Mouse (Mus musculus) intestine, embryonic 14.5 days (tissue): Measurements from ENCODE around the gene Mettl25. TPM values are rescaled to one million over a fixed set of nuclear protein-coding genes. Genes with fewer than 3 reads are reported as not detected.

Experiments used
- ATAC-seq: fragments of 200-750 bp; cut with Nextera tagmentation; replicated peaks from 2 replicates; pipeline ENCODE4 v1.8.0; 2017; ENCODE audit warnings: low read depth, moderate number of reproducible peaks, moderate TSS enrichment, moderate library complexity; ENCODE audit not compliant: low FRiP score, low TSS enrichment
- DNase-seq: peaks from one replicate; pipeline ENCODE4 v3.0.0-alpha.2; 2018; ENCODE audit warnings: low spot score
- H3K27ac ChIP-seq: fragments of 300-500 bp; sonication (generic); 2 replicates; pipeline ENCODE4 v1.5.1; 2014; ENCODE audit warnings: low read depth, mild to moderate bottlenecking, control low read depth
- H3K27me3 ChIP-seq: fragments of 300-500 bp; sonication (generic); replicated peaks from 2 replicates; pipeline ENCODE4 v1.6.1; 2014; ENCODE audit warnings: low read length, control low read depth; ENCODE audit not compliant: control insufficient read depth, insufficient read depth
- H3K36me3 ChIP-seq: fragments of 300-500 bp; sonication (generic); 2 replicates; pipeline ENCODE4 v1.6.1; 2014; ENCODE audit warnings: low read length, control low read depth; ENCODE audit not compliant: control insufficient read depth, insufficient read depth
- H3K4me1 ChIP-seq: fragments of 300-500 bp; sonication (generic); replicated peaks from 2 replicates; pipeline ENCODE4 v1.6.1; 2014; ENCODE audit warnings: low read length, control low read depth, mixed read lengths; ENCODE audit not compliant: control insufficient read depth, insufficient read depth
- H3K4me2 ChIP-seq: fragments of 300-500 bp; sonication (generic); 2 replicates; pipeline ENCODE4 v1.6.1; 2014; ENCODE audit warnings: low read length
- H3K4me3 ChIP-seq: fragments of 300-500 bp; sonication (generic); 2 replicates; pipeline ENCODE4 v1.5.1; 2014; ENCODE audit warnings: low read depth, low read length, control low read depth, mixed read lengths
- H3K9ac ChIP-seq: fragments of 300-500 bp; sonication (generic); 2 replicates; pipeline ENCODE4 v1.6.1; 2014; ENCODE audit warnings: mild to moderate bottlenecking, low read length
- H3K9me3 ChIP-seq: fragments of 300-500 bp; sonication (generic); 2 replicates; pipeline ENCODE4 v1.6.1; 2016; ENCODE audit warnings: low read length, control low read depth; ENCODE audit not compliant: control insufficient read depth
- WGBS: fragments of 180-500 bp; shearing (Covaris S2); extraction: QIAGEN DNeasy Blood & Tissue Kit; methylation state at CpG from one replicate; pipeline ENCODE4 v1.1.7; 2014; 5-methylcytosine and 5-hydroxymethylcytosine counted together
- polyA plus RNA-seq: library from polyadenylated mRNA; unstranded; fragments of >200 nt; fragmentation: Nextera tagmentation; extraction: Ambion mirVana; gene quantifications from 2 replicates; pipeline ENCODE4 v1.2.1, GENCODE M21; 2014

Gene Mettl25
- polyA plus RNA-seq, 1 experiment from 2014 or later = 14.1 TPM

DNA sequence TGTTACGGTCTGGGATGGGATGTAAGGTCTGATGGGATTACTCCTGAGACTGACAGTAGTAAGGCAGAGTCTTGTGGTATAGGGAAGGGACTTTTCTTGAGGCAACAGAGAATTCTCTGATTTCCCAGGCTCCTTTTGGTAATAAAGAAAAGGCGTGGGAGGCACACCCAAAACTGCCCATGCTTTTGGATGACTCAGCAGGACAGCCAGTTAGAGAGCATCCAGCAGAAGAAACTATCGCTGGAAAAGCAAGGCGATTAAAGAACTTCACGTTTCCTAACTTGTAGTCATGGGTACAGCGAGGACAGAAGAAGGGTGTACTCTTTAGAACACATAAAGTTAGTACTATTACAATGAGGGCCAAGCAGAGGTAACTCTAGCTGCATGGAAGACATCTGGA, 39.0 kb downstream of the Mettl25 start:
- no peaks in the 10 kb centered on the region; the same call in 1 of the 2 replicates for H3K4me1 ChIP-seq
- H3K27ac ChIP-seq = no peak overlapping the region
- DNase-seq (no peak), ATAC-seq (no peak)
- H3K4me2 ChIP-seq = no peak overlapping the region
- WGBS = 92% methylated on average over 6 of the region's 6 CpGs
- no peaks in the 10 kb centered on the region for H3K9me3 ChIP-seq
- no peaks in the 10 kb centered on the region for H3K27me3 ChIP-seq
- no peaks in the 10 kb centered on the region for H3K36me3 ChIP-seq
- no peak overlapping the region for H3K4me3 ChIP-seq
- H3K9ac ChIP-seq = no peak overlapping the region

DNA sequence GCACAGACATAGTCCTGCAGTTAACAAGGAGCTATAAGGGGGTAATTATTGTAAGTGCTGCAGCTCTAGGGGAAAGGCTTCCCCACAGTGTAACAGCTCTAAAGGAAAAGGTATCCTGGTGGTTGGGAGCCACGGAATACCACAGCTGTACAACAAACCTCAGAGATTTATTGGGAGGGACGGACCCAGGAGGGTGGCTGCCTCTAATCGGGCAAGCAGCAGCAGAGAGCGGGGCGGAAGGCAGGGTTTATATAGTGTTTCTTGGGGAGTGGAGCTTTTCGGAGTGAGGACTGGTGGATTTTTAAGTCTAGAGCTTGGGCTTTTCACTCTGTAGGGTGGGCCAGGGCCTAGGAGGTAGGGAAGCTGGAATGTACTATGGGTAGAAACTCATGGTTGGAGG, 40.0 kb downstream of the Mettl25 start:
- Histone ChIP-seq H3K9ac (no peak overlapping the region), H3K27ac (peak overlapping the region; percentile 33; the same call in 1 of the 2 replicates), H3K4me1 (no peaks in the 10 kb centered on the region), H3K4me3 (no peak overlapping the region), H3K9me3 (no peaks in the 10 kb centered on the region), H3K4me2 (no peak overlapping the region), H3K36me3 (no peaks in the 10 kb centered on the region), H3K27me3 (no peaks in the 10 kb centered on the region)
- WGBS = 27% methylated on average over 6 of the region's 6 CpGs
- DNase-seq (no peak), ATAC-seq (no peak)

GRCm38 (mm10) chr10:105797250-105797924, 43.8 kb downstream of the Mettl25 start:
- ATAC-seq = no peak

DNA sequence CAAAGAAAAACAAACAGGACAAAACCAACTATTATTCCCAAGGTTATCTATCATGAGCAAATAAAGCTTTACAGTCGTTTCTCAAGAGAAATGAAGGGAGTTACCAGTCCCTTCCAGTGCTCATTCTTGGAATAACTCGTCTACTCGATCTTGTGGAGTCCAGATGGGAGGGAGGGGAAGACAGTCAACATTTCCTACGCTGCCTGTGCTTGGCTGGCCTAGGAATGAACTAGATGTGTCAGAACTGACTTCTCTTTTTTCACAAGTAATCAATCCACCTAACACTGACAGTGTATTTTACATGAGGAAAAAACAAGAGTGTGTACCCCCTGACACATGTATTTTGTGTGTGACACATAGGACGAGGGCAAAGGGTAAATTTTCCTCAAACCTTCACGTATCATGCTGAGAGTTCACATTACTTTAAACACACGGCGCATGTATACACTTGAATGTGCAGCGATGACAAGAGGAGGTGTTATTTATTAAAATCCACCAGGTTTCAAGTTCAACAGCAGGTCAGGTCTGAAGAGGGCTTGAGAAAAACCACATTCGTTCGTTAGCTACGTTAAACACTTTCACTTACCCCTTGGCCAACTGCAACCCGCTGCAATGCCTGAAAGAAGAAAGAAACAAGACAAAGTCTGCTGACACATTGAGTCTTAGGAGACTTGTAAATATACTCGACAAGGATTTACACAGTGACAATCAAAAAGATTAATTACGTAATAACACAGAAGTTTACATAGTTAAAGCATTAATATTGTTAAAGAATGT, 47.2 kb downstream of the Mettl25 start:
- WGBS = 30% methylated on average over 15 of the region's 15 CpGs
- H3K4me2 ChIP-seq = peak overlapping the region; percentile 22; the same call in 1 of the 2 replicates
- ATAC-seq = peak; percentile 65
- H3K27me3 ChIP-seq = no peaks in the 10 kb centered on the region
- no peak overlapping the region for H3K9ac ChIP-seq
- no peak overlapping the region for H3K4me3 ChIP-seq
- H3K4me1 ChIP-seq = 0 out of 2 replicates have a peak, but pooled peaks cover 5% of the 10 kb centered on the region
- peak overlapping the region; percentile 75 for H3K27ac ChIP-seq
- H3K9me3 ChIP-seq = no peaks in the 10 kb centered on the region
- DNase-seq = no peak
- no peaks in the 10 kb centered on the region for H3K36me3 ChIP-seq

More at GRCm38 (mm10) chr10:105797250-105797924, 43.8 kb downstream of the Mettl25 start:
- H3K9me3 ChIP-seq = no peaks in the 10 kb centered on the region
- no peak overlapping the region for H3K27ac ChIP-seq
- H3K36me3 ChIP-seq = no peaks in the 10 kb centered on the region
- H3K4me3 ChIP-seq = no peak overlapping the region
- H3K4me1 ChIP-seq = 0 out of 2 replicates have a peak, but pooled peaks cover 5% of the 10 kb centered on the region
- no peak for DNase-seq
- H3K4me2 ChIP-seq = no peak overlapping the region
- no peak overlapping the region for H3K9ac ChIP-seq
- no peaks in the 10 kb centered on the region for H3K27me3 ChIP-seq
- WGBS = 57% methylated on average over 8 of the region's 8 CpGs

DNA sequence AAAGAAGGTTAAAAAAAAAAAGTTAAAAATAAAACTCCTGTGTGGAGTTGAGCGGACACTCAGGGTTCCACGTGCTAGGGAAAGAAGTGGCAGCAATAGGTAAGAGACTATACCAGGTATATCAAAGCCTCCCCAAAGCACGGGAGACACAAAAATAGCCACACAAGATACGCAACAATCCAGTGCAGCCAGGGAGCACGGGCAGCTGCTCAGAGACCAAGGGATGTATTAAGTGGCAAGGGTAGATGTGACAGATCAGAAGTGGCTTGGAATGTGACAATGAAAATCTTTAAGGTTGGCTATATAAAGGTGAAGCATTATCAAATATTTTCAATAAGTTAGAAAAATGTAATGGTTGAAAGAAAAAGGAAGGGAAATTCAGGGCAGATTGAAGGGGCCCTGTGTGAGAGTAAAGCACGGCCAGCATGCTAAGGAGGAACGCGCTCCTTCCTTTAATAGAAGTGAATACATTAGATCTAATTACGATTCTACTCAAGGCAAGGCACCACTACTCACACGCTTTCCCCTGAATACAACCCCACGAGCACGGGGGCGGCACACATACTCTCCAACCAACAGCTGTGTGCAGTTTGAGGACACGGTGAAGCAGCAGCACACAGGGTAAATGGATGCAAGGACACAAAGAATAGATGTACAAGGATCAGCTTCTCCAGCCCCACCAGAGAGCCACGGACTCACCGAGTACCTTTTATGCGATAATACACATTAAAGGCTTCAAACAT, 52.3 kb downstream of the Mettl25 start:
- no peak for ATAC-seq
- H3K4me3 ChIP-seq = no peak overlapping the region
- no peak overlapping the region for H3K9ac ChIP-seq
- H3K27me3 ChIP-seq = no peaks in the 10 kb centered on the region
- H3K27ac ChIP-seq = no peak overlapping the region
- no peak overlapping the region for H3K4me2 ChIP-seq
- DNase-seq = no peak
- H3K36me3 ChIP-seq = no peaks in the 10 kb centered on the region
- H3K9me3 ChIP-seq = no peaks in the 10 kb centered on the region
- 0 out of 2 replicates have a peak, but pooled peaks cover 2% of the 10 kb centered on the region for H3K4me1 ChIP-seq
- WGBS = 90% methylated on average over 17 of the region's 17 CpGs

DNA sequence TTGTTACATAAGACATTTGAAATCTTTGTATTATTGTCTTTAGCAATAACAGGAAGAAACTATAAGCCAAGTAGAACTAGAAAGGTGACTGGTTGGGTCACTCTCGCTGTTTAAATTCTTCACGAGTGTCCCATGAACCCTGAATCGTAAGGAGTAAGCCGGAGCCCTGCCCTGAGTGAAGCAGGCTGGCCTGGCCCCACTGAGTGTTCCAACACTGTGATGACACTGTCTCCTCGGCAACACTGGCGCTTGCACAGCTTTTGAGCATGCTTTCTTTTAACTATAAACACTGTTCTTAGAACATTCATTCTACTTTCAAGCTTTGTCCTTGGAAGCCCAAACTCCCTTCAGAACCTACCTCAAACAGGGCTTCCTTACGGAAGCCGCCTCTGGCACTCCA, 57.4 kb downstream of the Mettl25 start:
- ATAC-seq (no peak), DNase-seq (no peak)
- no peaks in the 10 kb centered on the region for H3K36me3 ChIP-seq
- no peak overlapping the region for H3K9ac ChIP-seq
- no peaks in the 10 kb centered on the region for H3K9me3 ChIP-seq
- H3K27ac ChIP-seq = no peak overlapping the region
- H3K4me2 ChIP-seq = no peak overlapping the region
- H3K4me3 ChIP-seq = no peak overlapping the region
- no peaks in the 10 kb centered on the region for H3K4me1 ChIP-seq
- H3K27me3 ChIP-seq = no peaks in the 10 kb centered on the region
- WGBS = 61% methylated on average over 8 of the region's 8 CpGs

- Histone ChIP-seq H3K9ac (no peak overlapping the region), H3K4me1 (no peaks in the 10 kb centered on the region), H3K9me3 (no peaks in the 10 kb centered on the region), H3K27ac (no peak overlapping the region), H3K4me3 (no peak overlapping the region), H3K4me2 (no peak overlapping the region), H3K27me3 (no peaks in the 10 kb centered on the region), H3K36me3 (no peaks in the 10 kb centered on the region; the same call in 1 of the 2 replicates)
- ATAC-seq (no peak; the same call in 1 of the 2 replicates), DNase-seq (peak; percentile 80)
- 12% methylated on average over 6 of the region's 6 CpGs for WGBS
Measured at GRCm38 (mm10) chr10:105774382-105774781, 66.8 kb downstream of the Mettl25 start.

DNA sequence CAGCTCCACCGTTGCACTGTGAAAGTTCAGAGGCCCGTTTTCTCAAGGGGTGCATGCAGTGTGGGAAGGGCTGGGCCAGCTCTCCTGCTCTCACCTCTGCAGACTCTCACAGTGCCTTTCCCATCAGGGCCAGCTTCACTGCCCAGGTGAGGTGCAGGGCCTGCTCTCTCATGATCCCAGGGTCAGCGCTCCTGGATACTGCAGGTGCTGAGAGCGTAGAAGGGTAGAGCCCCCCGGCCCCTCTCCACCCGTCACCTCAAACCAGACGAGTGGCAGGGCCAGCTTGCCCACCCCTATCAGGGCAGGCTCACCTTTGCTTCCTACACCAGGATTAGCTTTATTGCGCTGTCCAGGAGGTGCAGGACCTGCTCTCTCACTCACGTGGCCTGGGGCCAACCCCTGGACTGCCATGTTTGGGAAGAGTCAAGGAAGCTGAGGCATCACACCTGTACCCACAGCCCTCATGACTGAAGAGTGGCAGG, 68.3 kb downstream of the Mettl25 start:
- Histone ChIP-seq H3K4me3 (no peak overlapping the region), H3K9me3 (no peaks in the 10 kb centered on the region), H3K9ac (no peak overlapping the region), H3K4me1 (no peaks in the 10 kb centered on the region), H3K27me3 (no peaks in the 10 kb centered on the region), H3K4me2 (no peak overlapping the region), H3K36me3 (no peaks in the 10 kb centered on the region; the same call in 1 of the 2 replicates), H3K27ac (no peak overlapping the region)
- DNase-seq (no peak), ATAC-seq (peak; percentile 47; the same call in 1 of the 2 replicates)
- 82% methylated on average over 9 of the region's 9 CpGs for WGBS
